Mouse (Mus musculus) embryo, embryonic 10.5 days (tissue): ENCODE results near the gene Nrg3.
"Not testable (repeated sequence)": the region's sequence is repeated elsewhere in the genome, so short reads cannot be mapped to it uniquely, and the experiment has no call there.

ENCODE experiments used
- DNase-seq: peaks from one replicate; pipeline ENCODE4 v3.0.0-alpha.2; 2015; ENCODE audit warnings: low spot score

The Nrg3 gene

GRCm38 (mm10) chr14:38628862-38629619, 843.8 kb downstream of the Nrg3 start:
- DNase-seq, result no peak

GRCm38 (mm10) chr14:38616969-38617368, 855.9 kb downstream of the Nrg3 start:
- DNase-seq, result no peak

GRCm38 (mm10) chr14:38597735-38598134, 875.2 kb downstream of the Nrg3 start:
- no peak for DNase-seq

GRCm38 (mm10) chr14:38594297-38594696, 878.6 kb downstream of the Nrg3 start:
- DNase-seq, result no peak

- DNase-seq, result no peak
Observed at GRCm38 (mm10) chr14:38576796-38577195, 896.1 kb downstream of the Nrg3 start.

GRCm38 (mm10) chr14:38568184-38568583, 904.7 kb downstream of the Nrg3 start:
- no peak for DNase-seq

GRCm38 (mm10) chr14:38566182-38566581, 906.7 kb downstream of the Nrg3 start:
- DNase-seq, result no peak

- DNase-seq, result no peak
Observed at GRCm38 (mm10) chr14:38554636-38555035, 918.3 kb downstream of the Nrg3 start.

GRCm38 (mm10) chr14:38547257-38547656, 925.6 kb downstream of the Nrg3 start:
- no peak for DNase-seq

- no peak for DNase-seq
Observed at GRCm38 (mm10) chr14:38535181-38535580, 937.7 kb downstream of the Nrg3 start.

- DNase-seq, result no peak
Observed at GRCm38 (mm10) chr14:38533495-38533894, 939.4 kb downstream of the Nrg3 start.

- peak; percentile 2 for DNase-seq
Observed at GRCm38 (mm10) chr14:38516232-38516631, 956.7 kb downstream of the Nrg3 start.

- DNase-seq, result no peak
Observed at GRCm38 (mm10) chr14:38509016-38509415, 963.9 kb downstream of the Nrg3 start.

- no peak for DNase-seq
Observed at GRCm38 (mm10) chr14:38494970-38495369, 977.9 kb downstream of the Nrg3 start.

GRCm38 (mm10) chr14:38447086-38447485, 1025.8 kb downstream of the Nrg3 start:
- DNase-seq, result no peak

- no peak for DNase-seq
Observed at GRCm38 (mm10) chr14:38444788-38445187, 1028.1 kb downstream of the Nrg3 start.

GRCm38 (mm10) chr14:38433793-38434589, 1038.9 kb downstream of the Nrg3 start:
- no peak for DNase-seq

- no peak for DNase-seq
Observed at GRCm38 (mm10) chr14:38374660-38375059, 1098.2 kb downstream of the Nrg3 start.

- DNase-seq, result no peak
Observed at GRCm38 (mm10) chr14:38340967-38341366, 1131.9 kb downstream of the Nrg3 start.

GRCm38 (mm10) chr14:38322841-38323240, 1150.0 kb downstream of the Nrg3 start:
- not testable (repeated sequence) for DNase-seq

- DNase-seq, result peak; percentile 10
Observed at GRCm38 (mm10) chr14:38320619-38321340, 1152.1 kb downstream of the Nrg3 start.
